Mouse (Mus musculus): ENCODE data around the gene Shc3.

The Shc3 gene

GRCm38 (mm10) chr13:51418268-51418941, 150.8 kb downstream of the Shc3 start:
- in situ Hi-C loops (cut with MseI, MboI), result loop anchor here in 1 of 2 experiments (10.0 kb wide), 1 partner anchor 224 kb away; no protein-coding TSS in a partner anchor

- in situ Hi-C loops (cut with MseI, MboI), result loop anchor here in 1 of 2 experiments (10.0 kb wide), 1 partner anchor 223 kb away; no protein-coding TSS in a partner anchor
These were observed 151.4 kb downstream of the Shc3 start for GRCm38 (mm10) chr13:51417796-51418195.

- in situ Hi-C loops (cut with MseI, MboI), result loop anchor here in 1 of 2 experiments (10.0 kb wide), 1 partner anchor 222 kb away; no protein-coding TSS in a partner anchor
These were observed 152.5 kb downstream of the Shc3 start for GRCm38 (mm10) chr13:51416727-51417126.

- in situ Hi-C loops (cut with MseI, MboI), result loop anchor here in 1 of 2 experiments (10.0 kb wide), 1 partner anchor 219 kb away; no protein-coding TSS in a partner anchor
These were observed 155.8 kb downstream of the Shc3 start for GRCm38 (mm10) chr13:51413461-51413860.

GRCm38 (mm10) chr13:51411696-51412430, 157.4 kb downstream of the Shc3 start:
- in situ Hi-C loops (cut with MseI, MboI), result loop anchor here in 1 of 2 experiments (10.0 kb wide), 1 partner anchor 217 kb away; no protein-coding TSS in a partner anchor

- in situ Hi-C loops (cut with MseI, MboI), result loop anchor here in 1 of 2 experiments (10.0 kb wide), 1 partner anchor 216 kb away; no protein-coding TSS in a partner anchor
These were observed 158.0 kb downstream of the Shc3 start for GRCm38 (mm10) chr13:51411243-51411642.

GRCm38 (mm10) chr13:51409936-51410481, 159.2 kb downstream of the Shc3 start:
- in situ Hi-C loops (cut with MseI, MboI), result loop anchor here in 1 of 2 experiments (10.0 kb wide), 1 partner anchor 215 kb away; no protein-coding TSS in a partner anchor

GRCm38 (mm10) chr13:51408519-51409001, 160.7 kb downstream of the Shc3 start, which contains the start of gene S1pr3:
Gene S1pr3, plus strand, starts transcription at chr13:51408639.
- in situ Hi-C loops (cut with MseI, MboI), result no loop called here

- in situ Hi-C loops (cut with MseI, MboI), result no loop called here
These were observed 161.5 kb downstream of the Shc3 start for GRCm38 (mm10) chr13:51407541-51408217.

GRCm38 (mm10) chr13:51405731-51406320, 163.4 kb downstream of the Shc3 start:
- in situ Hi-C loops (cut with MseI, MboI), result no loop called here

GRCm38 (mm10) chr13:51404566-51404965, 164.7 kb downstream of the Shc3 start:
- in situ Hi-C loops (cut with MseI, MboI), result no loop called here

GRCm38 (mm10) chr13:51400736-51401501, 168.3 kb downstream of the Shc3 start:
- in situ Hi-C loops (cut with MseI, MboI), result no loop called here

- in situ Hi-C loops (cut with MseI, MboI), result no loop called here
These were observed 169.0 kb downstream of the Shc3 start for GRCm38 (mm10) chr13:51400186-51400719.

- in situ Hi-C loops (cut with MseI, MboI), result no loop called here
These were observed 169.7 kb downstream of the Shc3 start for GRCm38 (mm10) chr13:51399562-51399961.

GRCm38 (mm10) chr13:51397861-51398260, 171.4 kb downstream of the Shc3 start:
- in situ Hi-C loops (cut with MseI, MboI), result no loop called here

GRCm38 (mm10) chr13:51392256-51392655, 177.0 kb downstream of the Shc3 start:
- in situ Hi-C loops (cut with MseI, MboI), result no loop called here

- in situ Hi-C loops (cut with MseI, MboI), result no loop called here
These were observed 177.8 kb downstream of the Shc3 start for GRCm38 (mm10) chr13:51391359-51391916.

- in situ Hi-C loops (cut with MseI, MboI), result no loop called here
These were observed 178.8 kb downstream of the Shc3 start for GRCm38 (mm10) chr13:51390398-51390797.

GRCm38 (mm10) chr13:51387908-51388307, 181.3 kb downstream of the Shc3 start:
- in situ Hi-C loops (cut with MseI, MboI), result no loop called here
